Mouse (Mus musculus) T-cell, adult 66 days (primary cell): Measurements from ENCODE around the gene Slc7a8. TPM values are rescaled to one million over a fixed set of nuclear protein-coding genes. Genes with fewer than 3 reads are reported as not detected.

Source experiments
- total RNA-seq, 2 experiments: library from RNA; stranded (reverse); gene quantifications; 3 replicates in 1 of 2; 4 replicates in 1 of 2; pipeline ENCODE4 v1.2.4; 2023

Gene Slc7a8
- total RNA-seq: under 1 TPM in 1 of 2 experiments, not detected in 1; 0.29 TPM

GRCm38 (mm10) chr14:54781610-54782365 is at the start of gene Slc7a8:
TSS of gene Slc7a8 (minus strand) at chr14:54781946.

GRCm38 (mm10) chr14:54813991-54814390 is 32.2 kb upstream of the Slc7a8 start, which contains the start of gene Rnf212b:
TSS of gene Rnf212b (plus strand) at chr14:54814141.

GRCm38 (mm10) chr14:54712074-54712473 is 69.7 kb downstream of the Slc7a8 start, which contains the start of gene Cebpe:
TSS of gene Cebpe (minus strand) at chr14:54712174.

DNA sequence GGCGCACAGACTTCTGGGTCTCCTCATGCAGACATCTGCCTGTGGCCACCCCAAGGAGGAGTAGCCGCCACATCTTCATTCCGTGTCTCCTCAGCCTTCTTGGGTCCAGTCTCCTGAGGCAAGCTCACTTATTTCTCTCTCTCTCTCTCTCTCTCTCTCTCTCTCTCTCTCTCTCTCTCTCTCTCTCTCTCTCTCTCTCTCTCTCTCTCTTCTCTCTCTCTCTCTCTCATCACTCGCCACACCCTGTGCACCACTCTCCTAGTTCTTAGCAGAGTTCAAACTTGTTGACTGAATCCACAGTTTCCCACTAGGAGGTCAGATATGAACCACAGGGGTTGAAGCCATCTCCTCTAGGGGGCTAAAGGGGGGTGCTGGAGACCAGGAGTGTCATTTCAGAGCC is 83.0 kb downstream of the Slc7a8 start, which contains the start of gene Gm29776:
TSS of gene Gm29776 (minus strand) at position 101 of the 400 bp plus-strand sequence.

DNA sequence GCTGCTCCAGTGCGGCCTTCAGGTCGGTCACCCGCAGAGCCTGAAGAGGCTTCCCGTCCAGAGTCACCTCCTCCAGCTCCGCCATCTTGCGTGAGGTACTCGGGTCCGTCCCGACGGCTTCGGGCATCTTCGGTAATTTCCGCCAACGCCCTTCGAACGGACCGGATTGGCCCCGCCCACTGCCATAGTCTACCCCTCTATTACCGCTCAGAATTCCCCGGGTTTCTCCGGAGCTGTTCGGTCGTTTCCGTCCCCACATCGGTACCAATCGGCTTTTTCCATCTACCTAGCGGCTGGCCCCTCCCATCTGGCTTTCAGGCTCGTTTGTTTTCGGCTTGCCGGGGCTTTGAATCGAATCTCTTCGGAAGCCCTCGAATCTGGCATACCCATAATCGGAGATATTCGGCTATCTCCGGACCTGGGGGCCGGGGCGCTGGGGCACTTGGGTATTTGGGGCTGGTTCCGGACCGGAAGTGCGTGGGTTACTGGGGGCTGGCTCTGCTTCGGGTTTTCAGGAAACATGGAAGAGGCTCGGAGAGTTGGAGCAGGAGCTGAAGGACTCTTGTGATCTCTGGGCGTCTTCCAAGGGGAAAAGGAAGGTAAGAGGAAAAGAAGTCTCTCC is 95.1 kb downstream of the Slc7a8 start, which contains the start of gene Acin1:
TSS of gene Acin1 (minus strand) at position 410 of the 622 bp plus-strand sequence.

GRCm38 (mm10) chr14:54686063-54686521 is 95.7 kb downstream of the Slc7a8 start, which contains the start of gene 1700123O20Rik:
TSS of gene 1700123O20Rik (plus strand) at chr14:54686216.

Other genes starting within 250 kb of the Slc7a8 start
- gene Haus4, start 227.3 kb downstream of the Slc7a8 start, total RNA-seq: 10 to 100 TPM; 12.0 to 16.5 TPM
- gene Ajuba, start 204.4 kb downstream of the Slc7a8 start, total RNA-seq: under 1 TPM; 0.32 to 0.59 TPM
- gene 4931414P19Rik, start 176.0 kb downstream of the Slc7a8 start, total RNA-seq: 1 to 10 TPM; 4.8 to 6.4 TPM
- gene Psmb5, start 163.9 kb downstream of the Slc7a8 start, total RNA-seq: 10 to 100 TPM; 60.0 to 72.1 TPM
- not detected for gene Psmb11, start 160.5 kb downstream of the Slc7a8 start, total RNA-seq
- not detected for gene Gm17606, start 141.0 kb downstream of the Slc7a8 start, total RNA-seq
- gene Cdh24, start 140.6 kb downstream of the Slc7a8 start, total RNA-seq: 1 to 10 TPM; 8.4 to 8.8 TPM
- 10 to 100 TPM; 37.4 to 47.4 TPM for gene 1700123O20Rik, start 95.7 kb downstream of the Slc7a8 start, total RNA-seq
- 100 to 1,000 TPM; 566 to 583 TPM for gene Acin1, start 95.0 kb downstream of the Slc7a8 start, total RNA-seq
- gene Gm29776, start 83.1 kb downstream of the Slc7a8 start, total RNA-seq: not detected
- gene Cebpe, start 69.8 kb downstream of the Slc7a8 start, total RNA-seq: not detected
- gene Rnf212b, start 32.2 kb upstream of the Slc7a8 start, total RNA-seq: not detected
- 10 to 100 TPM; 11.3 to 11.7 TPM for gene Homez, start 89.0 kb upstream of the Slc7a8 start, total RNA-seq
- gene Ppp1r3e, start 95.6 kb upstream of the Slc7a8 start, total RNA-seq: 10 to 100 TPM; 14.3 to 14.8 TPM
- 1 to 10 TPM; 1.9 to 2.8 TPM for gene Bcl2l2, start 101.4 kb upstream of the Slc7a8 start, total RNA-seq
- 1 to 10 TPM in 1 of 2 experiments, not detected in 1; 1.4 TPM for gene Gm20521, start 101.5 kb upstream of the Slc7a8 start, total RNA-seq
- gene Pabpn1, start 110.6 kb upstream of the Slc7a8 start, total RNA-seq: 100 to 1,000 TPM; 291 TPM
- gene Slc22a17, start 131.2 kb upstream of the Slc7a8 start, total RNA-seq: 1 to 10 TPM; 2.7 to 3.8 TPM
- not detected for gene Efs, start 144.2 kb upstream of the Slc7a8 start, total RNA-seq
- not detected for gene Il25, start 150.7 kb upstream of the Slc7a8 start, total RNA-seq
- gene Cmtm5, start 154.3 kb upstream of the Slc7a8 start, total RNA-seq: not detected
- not detected for gene Myh6, start 185.0 kb upstream of the Slc7a8 start, total RNA-seq
- gene Gm17428, start 195.0 kb upstream of the Slc7a8 start, total RNA-seq: not detected
- gene Myh7, start 212.7 kb upstream of the Slc7a8 start, total RNA-seq: not detected
- gene Ngdn, start 233.5 kb upstream of the Slc7a8 start, total RNA-seq: 100 to 1,000 TPM in 1 of 2 experiments, 10 to 100 TPM in 1; 99.7 to 112 TPM